22 mouse cellular contexts compared by ENCODE assay signal in genomic region chr12:91707807-91708206, GRCm38 (mm10).
DNase-seq lines count a peak whose midpoint lies in the region; ATAC-seq lines count a peak whose summit lies in the region.
"Had no signal": no experiment of that assay in that cellular context is flagged by ENCODE, and none has a peak within 500 bp of the region (broad histone marks: within the 10 kb centered on the region; RNA-seq: fewer than 3 reads in every experiment).

No protein-coding gene starts in this region.

- H3K36me3 ChIP-seq in forebrain, embryonic 13.5 days (ENCODE audit: poor library complexity, severe bottlenecking), result no peaks in the 10 kb centered on the region
- no peaks in the 10 kb centered on the region for H3K36me3 ChIP-seq in forebrain, embryonic 11.5 days (ENCODE audit: control insufficient read depth, insufficient read depth, low read length)
- no peaks in the 10 kb centered on the region for H3K36me3 ChIP-seq in midbrain, embryonic 11.5 days (ENCODE audit: control insufficient read depth, insufficient read depth, low read length)
- H3K36me3 ChIP-seq in midbrain, embryonic 10.5 days, result peaks cover 5% of the 10 kb centered on the region; the same call in 1 of the 2 replicates
- H3K36me3 ChIP-seq: heart, embryonic 13.5 days; midbrain, embryonic 15.5 days had no signal

- H3K27ac ChIP-seq in forebrain, embryonic 13.5 days, result no peak overlapping the region
- H3K27ac ChIP-seq in forebrain, embryonic 11.5 days (ENCODE audit: low read depth, low read length), result no peak overlapping the region
- no peak overlapping the region for H3K27ac ChIP-seq in midbrain, embryonic 11.5 days (ENCODE audit: low read depth, low read length)
- H3K27ac ChIP-seq in midbrain, embryonic 10.5 days (replicated peaks), result no peak overlapping the region
- H3K27ac ChIP-seq: heart, adult 2 months; heart, embryonic 13.5 days; layer of hippocampus, adult 2 months; liver, embryonic 13.5 days; midbrain, embryonic 15.5 days had no signal

- H3K27me3 ChIP-seq in forebrain, embryonic 13.5 days, result no peaks in the 10 kb centered on the region
- no peaks in the 10 kb centered on the region for H3K27me3 ChIP-seq in forebrain, embryonic 11.5 days (ENCODE audit: control insufficient read depth, insufficient read depth, low read length)
- no peaks in the 10 kb centered on the region for H3K27me3 ChIP-seq in midbrain, embryonic 11.5 days (ENCODE audit: control insufficient read depth, insufficient read depth, low read length)
- no peaks in the 10 kb centered on the region for H3K27me3 ChIP-seq in midbrain, embryonic 10.5 days (ENCODE audit: low read depth, poor library complexity, severe bottlenecking)
- H3K27me3 ChIP-seq: heart, embryonic 13.5 days; liver, embryonic 13.5 days; midbrain, embryonic 15.5 days had no signal

- H3K9me3 ChIP-seq in forebrain, embryonic 13.5 days (replicated peaks), result no peaks in the 10 kb centered on the region
- no peaks in the 10 kb centered on the region for H3K9me3 ChIP-seq in forebrain, embryonic 11.5 days (ENCODE audit: control insufficient read depth, low read length)
- H3K9me3 ChIP-seq in midbrain, embryonic 11.5 days (ENCODE audit: control insufficient read depth, low read length), result no peaks in the 10 kb centered on the region
- no peaks in the 10 kb centered on the region for H3K9me3 ChIP-seq in midbrain, embryonic 10.5 days (replicated peaks)
- H3K9me3 ChIP-seq: heart, embryonic 13.5 days; liver, embryonic 13.5 days; midbrain, embryonic 15.5 days had no signal

- no peak overlapping the region for H3K9ac ChIP-seq in forebrain, embryonic 13.5 days
- no peak overlapping the region for H3K9ac ChIP-seq in forebrain, embryonic 11.5 days (ENCODE audit: low read length)
- H3K9ac ChIP-seq in midbrain, embryonic 11.5 days (ENCODE audit: low read length), result no peak overlapping the region
- H3K9ac ChIP-seq: heart, embryonic 13.5 days; liver, embryonic 13.5 days; midbrain, embryonic 15.5 days had no signal

- H3K4me2 ChIP-seq in forebrain, embryonic 13.5 days, result no peak overlapping the region
- no peak overlapping the region for H3K4me2 ChIP-seq in forebrain, embryonic 11.5 days (ENCODE audit: low read depth, low read length, severe bottlenecking)
- H3K4me2 ChIP-seq in midbrain, embryonic 11.5 days, result no peak overlapping the region
- H3K4me2 ChIP-seq: heart, embryonic 13.5 days; liver, embryonic 13.5 days; midbrain, embryonic 15.5 days had no signal

- peaks cover 25% of the 10 kb centered on the region for H3K4me1 ChIP-seq in forebrain, embryonic 13.5 days
- H3K4me1 ChIP-seq in forebrain, embryonic 11.5 days (replicated peaks; ENCODE audit: control insufficient read depth, insufficient read depth, low read length), result 0 out of 2 replicates have a peak, but pooled peaks cover 4% of the 10 kb centered on the region
- H3K4me1 ChIP-seq in midbrain, embryonic 11.5 days (ENCODE audit: control insufficient read depth, insufficient read depth, low read length), result peaks cover 3% of the 10 kb centered on the region; the same call in 1 of the 2 replicates
- H3K4me1 ChIP-seq in midbrain, embryonic 10.5 days, result peaks cover 15% of the 10 kb centered on the region
- H3K4me1 ChIP-seq: midbrain, embryonic 15.5 days had no signal

- ATAC-seq in forebrain, embryonic 13.5 days, result peak; percentile 77
- no peak for ATAC-seq in forebrain, embryonic 11.5 days (replicated peaks; ENCODE audit: low FRiP score)
- no peak for ATAC-seq in midbrain, embryonic 11.5 days (ENCODE audit: low FRiP score)
- ATAC-seq: CD4-positive, CD25-positive, alpha-beta regulatory T cell, adult 4 months; midbrain, embryonic 15.5 days had no signal

- DNase-seq in forebrain, embryonic 11.5 days (ENCODE audit: low spot score), result no peak
- DNase-seq in midbrain, embryonic 11.5 days (ENCODE audit: low spot score, missing footprints), result peak; percentile 53
- DNase-seq in midbrain, embryonic 10.5 days (ENCODE audit: low spot score), result no peak
- peak; percentile 54 to 55 for DNase-seq in right cerebral cortex, postnatal 10 days (ENCODE audit: low spot score in 2 of 2)
- no peak for DNase-seq in right cerebral cortex, postnatal 14 days
- DNase-seq in gastrocnemius, postnatal 4 days (ENCODE audit: low spot score in 2 of 2), result no peak
- DNase-seq: adrenal gland, postnatal 25 days; cerebellum, adult 11-12 months; gastrocnemius, postnatal 25 days; heart, adult 2 months; heart, postnatal 14 days; kidney, adult 18-20 months; kidney, postnatal 25 days; liver, embryonic 13.5 days; lung, adult 2 months; lung, postnatal 14 days; spleen, adult 18-20 months had no signal

- no peak overlapping the region for H3K4me3 ChIP-seq in forebrain, embryonic 13.5 days
- H3K4me3 ChIP-seq in forebrain, embryonic 11.5 days (ENCODE audit: low read depth, low read length), result no peak overlapping the region
- H3K4me3 ChIP-seq in midbrain, embryonic 11.5 days (ENCODE audit: low read depth, low read length), result no peak overlapping the region
- H3K4me3 ChIP-seq in midbrain, embryonic 10.5 days, result no peak overlapping the region
- H3K4me3 ChIP-seq: heart, adult 2 months; heart, embryonic 13.5 days; layer of hippocampus, adult 2 months; liver, embryonic 13.5 days; midbrain, embryonic 15.5 days had no signal

- 46% methylated on average over 4 of the region's 4 CpGs for WGBS in forebrain, embryonic 13.5 days
- 82% methylated on average over 4 of the region's 4 CpGs for WGBS in forebrain, embryonic 11.5 days
- WGBS in midbrain, embryonic 11.5 days, result 90% methylated on average over 4 of the region's 4 CpGs
- 88% methylated on average over 4 of the region's 4 CpGs for whole genome bisulfite sequencing in midbrain, embryonic 10.5 days

Comparison
In these comparisons a context has a peak if more than half of its experiments do, and no peak if none do; other contexts are left out.
1. DNase-seq: peak in midbrain, embryonic 11.5 days (single experiment) and right cerebral cortex, postnatal 10 days (2 of 2); none in forebrain, embryonic 11.5 days (single experiment), midbrain, embryonic 10.5 days (single experiment), right cerebral cortex, postnatal 14 days (single experiment) and gastrocnemius, postnatal 4 days (0 of 2).